Mouse (Mus musculus): ENCODE results near the gene Cnst. TPM values are rescaled to one million over a fixed set of nuclear protein-coding genes. Genes with fewer than 3 reads are reported as not detected.
"Not testable (repeated sequence)": the region's sequence is repeated elsewhere in the genome, so short reads cannot be mapped to it uniquely, and the experiment has no call there.

Gene Cnst
- polyA plus RNA-seq, 1 experiment from 2014 or later = 27.7 TPM

GRCm38 (mm10) chr1:179633414-179633752, 87.2 kb downstream of the Cnst start:
- no peak overlapping the region for H3K9ac ChIP-seq
- no peaks in the 10 kb centered on the region for H3K36me3 ChIP-seq
- no peaks in the 10 kb centered on the region for H3K27me3 ChIP-seq
- no peak overlapping the region for H3K27ac ChIP-seq
- no peak overlapping the region for H3K4me3 ChIP-seq
- ATAC-seq (ENCODE audit: low FRiP score) = no peak
- H3K9me3 ChIP-seq = no peaks in the 10 kb centered on the region
- H3K4me1 ChIP-seq (replicated peaks) = peaks cover 5% of the 10 kb centered on the region; the same call in 1 of the 2 replicates
- H3K4me2 ChIP-seq = no peak overlapping the region
- 48% methylated on average over 1 of the region's 1 CpGs for WGBS

- WGBS = 81% methylated on average over 3 of the region's 3 CpGs
- H3K9ac ChIP-seq = no peak overlapping the region
- no peaks in the 10 kb centered on the region for H3K9me3 ChIP-seq
- no peaks in the 10 kb centered on the region for H3K36me3 ChIP-seq
- no peak overlapping the region for H3K27ac ChIP-seq
- no peak for ATAC-seq (ENCODE audit: low FRiP score)
- no peak overlapping the region for H3K4me3 ChIP-seq
- no peak overlapping the region for H3K4me2 ChIP-seq
- H3K4me1 ChIP-seq (replicated peaks) = peaks cover 5% of the 10 kb centered on the region; the same call in 1 of the 2 replicates
- no peaks in the 10 kb centered on the region for H3K27me3 ChIP-seq
Measured at GRCm38 (mm10) chr1:179634159-179634558, 88.0 kb downstream of the Cnst start.

- Histone ChIP-seq H3K4me1 (replicated peaks) (no peaks in the 10 kb centered on the region; the same call in 1 of the 2 replicates), H3K27ac (no peak overlapping the region), H3K9ac (no peak overlapping the region), H3K27me3 (no peaks in the 10 kb centered on the region), H3K9me3 (no peaks in the 10 kb centered on the region), H3K4me2 (no peak overlapping the region), H3K4me3 (no peak overlapping the region), H3K36me3 (no peaks in the 10 kb centered on the region)
- no peak for ATAC-seq (ENCODE audit: low FRiP score)
- 86% methylated on average over 4 of the region's 4 CpGs for WGBS
Measured at GRCm38 (mm10) chr1:179642726-179643125, 96.6 kb downstream of the Cnst start.

GRCm38 (mm10) chr1:179644151-179644550, 98.0 kb downstream of the Cnst start:
- Histone ChIP-seq H3K4me2 (no peak overlapping the region), H3K27me3 (no peaks in the 10 kb centered on the region), H3K27ac (no peak overlapping the region), H3K36me3 (no peaks in the 10 kb centered on the region), H3K9me3 (no peaks in the 10 kb centered on the region), H3K4me1 (replicated peaks) (no peaks in the 10 kb centered on the region; the same call in 1 of the 2 replicates), H3K4me3 (no peak overlapping the region), H3K9ac (no peak overlapping the region)
- 69% methylated on average over 3 of the region's 3 CpGs for WGBS
- no peak for ATAC-seq (ENCODE audit: low FRiP score)

- peak; percentile 83; the same call in 1 of the 2 replicates for ATAC-seq (ENCODE audit: low FRiP score)
- H3K27ac ChIP-seq = no peak overlapping the region
- no peaks in the 10 kb centered on the region; the same call in 1 of the 2 replicates for H3K4me1 ChIP-seq (replicated peaks)
- H3K4me3 ChIP-seq = peak overlapping the region; percentile 22; the same call in 1 of the 2 replicates
- H3K36me3 ChIP-seq = no peaks in the 10 kb centered on the region
- H3K9ac ChIP-seq = peak overlapping the region; percentile 46; the same call in 1 of the 2 replicates
- H3K27me3 ChIP-seq = no peaks in the 10 kb centered on the region
- no peaks in the 10 kb centered on the region for H3K9me3 ChIP-seq
- H3K4me2 ChIP-seq = peak overlapping the region; percentile 50
- 65% methylated on average over 13 of the region's 13 CpGs for WGBS
Measured at GRCm38 (mm10) chr1:179645101-179645979, 99.2 kb downstream of the Cnst start.

- Histone ChIP-seq H3K4me1 (replicated peaks) (no peaks in the 10 kb centered on the region; the same call in 1 of the 2 replicates), H3K4me2 (peak overlapping the region; percentile 50), H3K9ac (peak overlapping the region; percentile 46; the same call in 1 of the 2 replicates), H3K36me3 (no peaks in the 10 kb centered on the region), H3K27me3 (no peaks in the 10 kb centered on the region), H3K27ac (no peak overlapping the region), H3K4me3 (peak overlapping the region; percentile 22; the same call in 1 of the 2 replicates), H3K9me3 (no peaks in the 10 kb centered on the region)
- peak; percentile 57; the same call in 1 of the 2 replicates for ATAC-seq (ENCODE audit: low FRiP score)
- 12% methylated on average over 4 of the region's 4 CpGs for WGBS
Measured at GRCm38 (mm10) chr1:179645980-179646268, 99.8 kb downstream of the Cnst start.

- H3K4me3 ChIP-seq; H3K9me3 ChIP-seq; H3K9ac ChIP-seq; H3K36me3 ChIP-seq; ATAC-seq (ENCODE audit: low FRiP score); H3K27me3 ChIP-seq; H3K4me2 ChIP-seq; H3K27ac ChIP-seq; H3K4me1 ChIP-seq (replicated peaks): not testable (repeated sequence)
- WGBS = 68% methylated on average over 5 of the region's 5 CpGs
Measured at GRCm38 (mm10) chr1:179648678-179649077, 102.5 kb downstream of the Cnst start.

- H3K9me3 ChIP-seq = no peaks in the 10 kb centered on the region
- H3K27me3 ChIP-seq = no peaks in the 10 kb centered on the region
- WGBS = 81% methylated on average over 3 of the region's 3 CpGs
- H3K9ac ChIP-seq = no peak overlapping the region
- ATAC-seq (ENCODE audit: low FRiP score) = no peak
- no peak overlapping the region for H3K4me2 ChIP-seq
- H3K4me1 ChIP-seq (replicated peaks) = no peaks in the 10 kb centered on the region; the same call in 1 of the 2 replicates
- H3K27ac ChIP-seq = no peak overlapping the region
- no peaks in the 10 kb centered on the region for H3K36me3 ChIP-seq
- no peak overlapping the region for H3K4me3 ChIP-seq
Measured at GRCm38 (mm10) chr1:179649324-179649723, 103.2 kb downstream of the Cnst start.

GRCm38 (mm10) chr1:179650284-179650683, 104.1 kb downstream of the Cnst start:
- no peak for ATAC-seq (ENCODE audit: low FRiP score)
- no peaks in the 10 kb centered on the region for H3K9me3 ChIP-seq
- 81% methylated on average over 4 of the region's 4 CpGs for WGBS
- no peak overlapping the region for H3K4me3 ChIP-seq
- H3K27me3 ChIP-seq = no peaks in the 10 kb centered on the region
- H3K36me3 ChIP-seq = no peaks in the 10 kb centered on the region
- H3K9ac ChIP-seq = no peak overlapping the region
- H3K4me2 ChIP-seq = no peak overlapping the region
- H3K4me1 ChIP-seq (replicated peaks) = no peaks in the 10 kb centered on the region; the same call in 1 of the 2 replicates
- no peak overlapping the region for H3K27ac ChIP-seq

- no peaks in the 10 kb centered on the region for H3K27me3 ChIP-seq
- H3K27ac ChIP-seq = no peak overlapping the region
- no peak overlapping the region for H3K9ac ChIP-seq
- no peak for ATAC-seq (ENCODE audit: low FRiP score)
- no peak overlapping the region for H3K4me2 ChIP-seq
- no peaks in the 10 kb centered on the region for H3K4me1 ChIP-seq (replicated peaks)
- no peaks in the 10 kb centered on the region for H3K9me3 ChIP-seq
- 79% methylated on average over 5 of the region's 5 CpGs for WGBS
- H3K4me3 ChIP-seq = no peak overlapping the region
- no peaks in the 10 kb centered on the region for H3K36me3 ChIP-seq
Measured at GRCm38 (mm10) chr1:179651224-179651623, 105.1 kb downstream of the Cnst start.

- no peak overlapping the region for H3K27ac ChIP-seq
- no peak overlapping the region for H3K4me3 ChIP-seq
- no peak overlapping the region for H3K4me2 ChIP-seq
- no peaks in the 10 kb centered on the region for H3K9me3 ChIP-seq
- H3K4me1 ChIP-seq (replicated peaks) = peaks cover 11% of the 10 kb centered on the region
- no peak overlapping the region for H3K9ac ChIP-seq
- no peak for ATAC-seq (ENCODE audit: low FRiP score)
- H3K27me3 ChIP-seq = no peaks in the 10 kb centered on the region
- H3K36me3 ChIP-seq = no peaks in the 10 kb centered on the region
- 93% methylated on average over 5 of the region's 5 CpGs for WGBS
Measured at GRCm38 (mm10) chr1:179663065-179663464, 116.9 kb downstream of the Cnst start.

GRCm38 (mm10) chr1:179664309-179664930, 118.2 kb downstream of the Cnst start:
- WGBS = 57% methylated on average over 4 of the region's 4 CpGs
- no peak for ATAC-seq (ENCODE audit: low FRiP score)

More at GRCm38 (mm10) chr1:179664309-179664930, 118.2 kb downstream of the Cnst start:
- Histone ChIP-seq H3K36me3 (no peaks in the 10 kb centered on the region), H3K27me3 (no peaks in the 10 kb centered on the region), H3K4me2 (no peak overlapping the region), H3K4me1 (replicated peaks) (peaks cover 18% of the 10 kb centered on the region), H3K9me3 (no peaks in the 10 kb centered on the region), H3K27ac (no peak overlapping the region), H3K4me3 (no peak overlapping the region), H3K9ac (no peak overlapping the region)
